8 mouse cellular contexts compared by ENCODE assay signal in the genomic region with DNA sequence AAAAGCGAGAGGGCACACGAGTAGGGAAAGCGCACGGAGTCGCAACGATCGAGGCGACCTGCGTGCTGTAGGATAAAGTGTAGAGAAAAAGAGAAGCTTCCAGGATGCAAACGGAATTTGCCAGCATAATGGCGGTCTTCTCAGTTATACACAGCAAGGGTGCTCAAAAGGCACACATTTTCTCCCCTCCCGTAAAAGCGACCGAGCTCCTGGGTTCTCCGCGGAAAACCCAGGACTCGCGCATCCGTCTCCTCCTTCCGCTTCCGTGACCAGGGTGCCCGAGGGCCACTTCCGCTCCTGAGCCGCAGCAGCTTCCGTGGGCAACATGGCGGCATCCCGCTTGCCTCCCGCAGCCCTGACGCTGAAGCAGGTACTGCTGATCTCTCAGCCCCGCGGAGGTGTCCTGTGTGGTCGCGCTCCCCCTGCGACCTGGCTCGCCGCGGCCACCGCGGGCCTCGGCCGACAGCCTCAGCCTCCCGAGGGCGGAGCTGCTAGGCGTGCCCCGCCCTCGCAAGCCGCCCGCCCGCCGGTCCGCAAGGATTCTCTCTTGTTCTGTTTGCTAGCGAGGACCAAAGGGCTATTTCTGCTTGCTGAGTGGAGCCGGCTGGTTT. TPM values are rescaled to one million over a fixed set of nuclear protein-coding genes. Genes with fewer than 3 reads are reported as not detected.
A peak's percentile ranks its signal among the peaks of the same experiment; 100 is the strongest.
DNase-seq lines count a peak whose midpoint lies in the region; ATAC-seq lines count a peak whose summit lies in the region.

A gene (plus strand): TSS at position 288 of the 611 bp plus-strand sequence.

- peak; percentile 84 for DNase-seq in T-cell, adult 2 months (ENCODE audit: low spot score)
- DNase-seq in cerebellum, postnatal 25 days = peak; percentile 89 to 92
- DNase-seq in frontal cortex, postnatal 36 days (ENCODE audit: low spot score in 2 of 2) = peak; percentile 84 to 87
- DNase-seq in left cerebral cortex, adult 18-20 months (ENCODE audit: low spot score in 2 of 2) = peak; percentile 83 to 84
- peak; percentile 89 for DNase-seq in right cerebral cortex, adult 18-20 months
- peak; percentile 73 for DNase-seq in urinary bladder, postnatal 25 days (ENCODE audit: low spot score)

- peak within 1 kb of the TSS; percentile 94 for H3K9ac ChIP-seq in hindbrain, embryonic 15.5 days

- H3K27me3 ChIP-seq in hindbrain, embryonic 15.5 days = no peaks in the 10 kb centered on the region

- peaks cover 11% of the 10 kb centered on the region for H3K4me1 ChIP-seq in hindbrain, embryonic 15.5 days (replicated peaks)

- H3K9me3 ChIP-seq in hindbrain, embryonic 15.5 days = no peaks in the 10 kb centered on the region

- peak within 1 kb of the TSS; percentile 75 for H3K4me2 ChIP-seq in hindbrain, embryonic 15.5 days

- 0% methylated on average over 53 of the region's 53 CpGs for WGBS in hindbrain, embryonic 15.5 days
- under 1% methylated on average over 53 of the region's 53 CpGs for WGBS in macrophage (ENCODE audit: missing documents)

- 0 out of 2 replicates have a peak, but pooled peaks cover 3% of the 10 kb centered on the region for H3K36me3 ChIP-seq in hindbrain, embryonic 15.5 days
- H3K36me3 ChIP-seq in macrophage (ENCODE audit: inconsistent target) = no peaks in the 10 kb centered on the region

- peak within 1 kb of the TSS; percentile 80 for H3K4me3 ChIP-seq in hindbrain, embryonic 15.5 days
- peak within 1 kb of the TSS; percentile 67 for H3K4me3 ChIP-seq in macrophage (ENCODE audit: inconsistent target)

- H3K79me2 ChIP-seq in macrophage (ENCODE audit: inconsistent target) = no peaks in the 10 kb centered on the region

- peak within 1 kb of the TSS; percentile 99 for H3K27ac ChIP-seq in hindbrain, embryonic 15.5 days (replicated peaks)
- H3K27ac ChIP-seq in macrophage = peak within 1 kb of the TSS; percentile 61

- peak; percentile 95 for ATAC-seq in hindbrain, embryonic 15.5 days (ENCODE audit: low FRiP score, low read depth)

RNA-seq across cellular contexts. Expression of the gene that starts here (rescaled TPM):
- 108 and 122 TPM in 2 replicates for polyA plus RNA-seq in hindbrain, embryonic 15.5 days (2015; fragmentation: Nextera tagmentation; extraction: Ambion mirVana)
- 10 to 100 TPM; 30.6 to 40.0 TPM for total RNA-seq in left cerebral cortex, adult 18-20 months (2021)
- total RNA-seq in macrophage (2018; cell fraction: chromatin; rRNA removed) = 10 to 100 TPM in 18 of 26 experiments, 1 to 10 TPM in 8; 7.1 to 27.6 (median 11.6) TPM
- 10 to 100 TPM; 29.8 to 62.4 (median 46.0) TPM for total RNA-seq in macrophage (2018; cell fraction: cytosol; rRNA removed)
- total RNA-seq in macrophage (2018; cell fraction: nucleus; rRNA removed) = 10 to 100 TPM in 25 of 26 experiments, 1 to 10 TPM in 1; 5.5 to 40.9 (median 20.0) TPM
- 44.4 to 56.9 TPM (median 53.5 TPM) in 3 replicates for polyA plus RNA-seq in macrophage (2018)

Comparison
In these comparisons a context has a peak if more than half of its experiments do, and no peak if none do; other contexts are left out.
1. Peak in every context shown above with its lines: DNase-seq, ATAC-seq, H3K4me3 ChIP-seq and H3K27ac ChIP-seq.